Mouse (Mus musculus) liver, embryonic 13.5 days (tissue): Measurements from ENCODE around the gene Kiss1. TPM values are rescaled to one million over a fixed set of nuclear protein-coding genes. Genes with fewer than 3 reads are reported as not detected.
A peak's percentile ranks its signal among the peaks of the same experiment; 100 is the strongest.

Experiments used
- ATAC-seq: fragments of 200-750 bp; cut with Nextera tagmentation; 2 replicates; pipeline ENCODE4 v1.8.0; 2017; ENCODE audit warnings: low read depth, mild to moderate bottlenecking, moderate number of reproducible peaks, moderate library complexity
- DNase-seq: peaks from one replicate; pipeline ENCODE4 v3.0.0; 2022
- H3K27ac ChIP-seq: fragments of 300-500 bp; sonication (generic); 2 replicates; pipeline ENCODE4 v1.5.1; 2015; ENCODE audit warnings: moderate library complexity, mild to moderate bottlenecking, inconsistent platforms
- H3K27me3 ChIP-seq: fragments of 300-500 bp; sonication (generic); 2 replicates; pipeline ENCODE4 v1.6.1; 2015; ENCODE audit warnings: mild to moderate bottlenecking, inconsistent platforms
- H3K36me3 ChIP-seq: fragments of 300-500 bp; sonication (generic); 2 replicates; pipeline ENCODE4 v1.6.1; 2015; ENCODE audit warnings: mild to moderate bottlenecking, inconsistent platforms
- H3K4me1 ChIP-seq: fragments of 300-500 bp; sonication (generic); replicated peaks from 2 replicates; pipeline ENCODE4 v1.6.1; 2015; ENCODE audit warnings: inconsistent platforms
- H3K4me2 ChIP-seq: fragments of 300-500 bp; sonication (generic); 2 replicates; pipeline ENCODE4 v1.6.1; 2015; ENCODE audit warnings: inconsistent platforms, mild to moderate bottlenecking, moderate library complexity
- H3K4me3 ChIP-seq: fragments of 300-500 bp; sonication (generic); replicated peaks from 2 replicates; pipeline ENCODE4 v1.5.1; 2015; ENCODE audit warnings: mild to moderate bottlenecking, inconsistent platforms
- H3K9ac ChIP-seq: fragments of 300-500 bp; sonication (generic); 2 replicates; pipeline ENCODE4 v1.6.1; 2015; ENCODE audit warnings: mild to moderate bottlenecking, inconsistent platforms
- H3K9me3 ChIP-seq: fragments of 300-500 bp; sonication (generic); replicated peaks from 2 replicates; pipeline ENCODE4 v1.6.1; 2016; ENCODE audit warnings: inconsistent platforms
- WGBS: fragments of 180-500 bp; shearing (Covaris S2); methylation state at CpG from one replicate; pipeline ENCODE4 v1.1.7; 2015; ENCODE audit not compliant: insufficient replicate concordance; 5-methylcytosine and 5-hydroxymethylcytosine counted together
- polyA plus RNA-seq: library from polyadenylated mRNA; unstranded; fragments of >200 nt; fragmentation: Nextera tagmentation; extraction: Ambion mirVana; gene quantifications from 2 replicates; pipeline ENCODE4 v1.2.1, GENCODE M21; 2015

Gene Kiss1
- polyA plus RNA-seq, 1 experiment from 2014 or later = not detected

DNA sequence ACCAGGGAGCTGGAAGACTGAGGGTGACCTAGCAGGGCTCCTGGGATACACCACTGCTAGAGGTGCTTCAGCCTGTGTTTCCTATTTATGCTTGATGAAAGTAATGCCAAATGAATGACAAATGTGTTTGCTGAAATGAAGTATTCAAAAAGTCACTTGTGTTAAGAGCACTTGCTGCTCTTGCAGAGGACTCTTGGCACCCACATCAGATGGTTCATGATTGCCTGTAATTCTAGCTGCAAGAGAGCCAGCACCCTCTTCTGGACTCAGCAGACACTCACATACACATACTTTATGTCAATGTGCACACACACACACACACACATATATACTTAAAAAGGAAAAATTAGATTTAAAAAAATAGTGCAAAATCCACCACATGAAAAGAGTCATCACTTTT, 29.1 kb upstream of the Kiss1 start:
- Histone ChIP-seq H3K9me3 (no peaks in the 10 kb centered on the region), H3K4me1 (no peaks in the 10 kb centered on the region), H3K9ac (no peak overlapping the region), H3K4me2 (no peak overlapping the region), H3K27me3 (no peaks in the 10 kb centered on the region), H3K27ac (no peak overlapping the region), H3K4me3 (no peak overlapping the region), H3K36me3 (no peaks in the 10 kb centered on the region)
- DNase-seq = no peak
- ATAC-seq = no peak

DNA sequence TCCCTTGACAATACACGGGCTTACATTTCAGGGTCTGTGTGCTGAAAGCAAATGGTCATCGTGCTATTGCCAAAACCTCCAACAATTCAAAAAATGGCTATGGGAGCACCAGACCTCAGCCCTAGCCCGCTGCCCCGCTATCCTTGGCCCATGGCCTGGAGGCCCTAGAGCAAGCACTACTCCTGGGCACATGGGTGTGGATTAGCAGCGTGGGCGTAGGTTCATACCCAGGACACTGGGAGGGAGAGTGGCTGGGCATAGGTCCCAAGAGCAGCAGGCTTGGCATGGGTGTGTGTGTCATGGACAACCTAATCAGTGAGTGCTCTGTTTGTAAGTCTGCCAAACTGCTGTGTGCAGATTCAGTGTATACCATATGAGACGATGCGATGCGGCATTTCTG, 25.3 kb upstream of the Kiss1 start:
- H3K27ac ChIP-seq = no peak overlapping the region
- H3K4me1 ChIP-seq = no peaks in the 10 kb centered on the region
- no peaks in the 10 kb centered on the region for H3K9me3 ChIP-seq
- 0 out of 2 replicates have a peak, but pooled peaks cover 2% of the 10 kb centered on the region for H3K36me3 ChIP-seq
- no peak overlapping the region for H3K4me3 ChIP-seq
- 84% methylated on average over 9 of the region's 9 CpGs for WGBS
- no peak overlapping the region for H3K4me2 ChIP-seq
- ATAC-seq (no peak), DNase-seq (no peak)
- no peak overlapping the region for H3K9ac ChIP-seq
- H3K27me3 ChIP-seq = peaks cover 20% of the 10 kb centered on the region; the same call in 1 of the 2 replicates

DNA sequence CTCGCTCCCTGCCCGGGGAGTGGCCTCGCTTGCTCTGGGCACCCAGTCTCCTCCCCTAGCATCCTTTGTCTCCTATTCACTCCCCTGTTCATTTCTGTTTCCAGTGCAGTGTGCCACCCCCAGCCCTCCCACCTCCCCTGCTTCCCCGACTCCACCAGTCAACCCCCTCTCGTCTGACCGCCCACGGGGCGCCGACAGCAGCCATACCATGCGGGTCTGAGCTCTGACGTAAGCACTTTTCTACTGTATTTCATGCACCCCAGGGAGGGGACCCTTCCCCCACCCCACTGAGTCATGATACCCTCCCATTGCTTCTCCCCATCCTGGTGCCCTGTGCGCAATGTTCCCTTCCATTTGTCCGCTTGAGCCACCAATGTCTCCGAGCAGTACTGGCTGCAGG, 22.9 kb upstream of the Kiss1 start:
- Histone ChIP-seq H3K4me2 (no peak overlapping the region), H3K27ac (no peak overlapping the region), H3K4me1 (no peaks in the 10 kb centered on the region), H3K36me3 (0 out of 2 replicates have a peak, but pooled peaks cover 2% of the 10 kb centered on the region), H3K9me3 (no peaks in the 10 kb centered on the region), H3K27me3 (peaks cover 24% of the 10 kb centered on the region; the same call in 1 of the 2 replicates), H3K9ac (no peak overlapping the region), H3K4me3 (no peak overlapping the region)
- DNase-seq (no peak), ATAC-seq (no peak)
- 51% methylated on average over 14 of the region's 14 CpGs for WGBS

DNA sequence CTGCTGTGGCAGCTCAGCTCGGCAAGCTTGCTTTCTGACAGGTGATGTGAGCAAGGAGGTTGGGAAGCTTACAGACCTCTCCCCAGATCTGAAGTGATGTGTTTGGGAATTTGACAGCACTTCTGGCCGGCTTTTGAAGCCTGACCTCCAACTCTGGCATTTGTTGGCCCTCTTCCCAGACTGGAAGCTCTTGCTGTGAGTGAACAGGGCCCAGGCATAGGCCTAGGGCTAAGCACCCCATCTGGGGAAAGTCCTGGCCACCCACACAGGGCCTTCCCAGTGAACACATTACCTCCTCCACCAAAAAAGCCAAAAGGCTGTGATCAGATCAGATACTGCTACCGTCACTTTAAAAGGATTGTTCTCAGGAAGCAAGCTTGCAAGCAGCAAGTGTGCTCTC, 19.1 kb upstream of the Kiss1 start:
- WGBS = 38% methylated on average over 3 of the region's 3 CpGs
- no peak overlapping the region for H3K27ac ChIP-seq
- no peak overlapping the region for H3K4me3 ChIP-seq
- DNase-seq (no peak), ATAC-seq (peak; percentile 59; the same call in 1 of the 2 replicates)
- no peak overlapping the region for H3K9ac ChIP-seq
- H3K4me1 ChIP-seq = no peaks in the 10 kb centered on the region; the same call in 1 of the 2 replicates
- H3K9me3 ChIP-seq = no peaks in the 10 kb centered on the region
- H3K4me2 ChIP-seq = no peak overlapping the region
- peaks cover 24% of the 10 kb centered on the region; the same call in 1 of the 2 replicates for H3K27me3 ChIP-seq
- 0 out of 2 replicates have a peak, but pooled peaks cover 2% of the 10 kb centered on the region for H3K36me3 ChIP-seq

DNA sequence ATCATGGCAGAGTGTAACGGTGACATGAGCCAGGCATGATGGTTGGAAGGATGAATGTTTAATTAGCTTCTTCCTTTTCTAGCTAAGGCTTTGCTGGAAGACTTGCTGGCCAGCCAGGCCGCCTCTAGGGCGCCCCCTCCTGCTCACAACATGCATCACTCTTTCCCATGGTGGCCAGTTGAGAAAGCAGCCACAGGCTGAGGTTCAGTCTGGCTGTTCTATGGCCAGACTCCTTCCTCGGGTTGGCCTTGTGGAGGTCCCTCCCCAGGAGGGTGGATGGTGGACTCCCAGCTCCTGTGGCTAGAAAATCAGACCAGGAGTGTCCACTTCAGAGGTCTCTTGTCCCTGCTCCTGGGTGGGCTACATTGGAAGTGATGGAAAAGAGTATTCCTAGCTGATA, 14.8 kb upstream of the Kiss1 start:
- ATAC-seq (no peak), DNase-seq (peak; percentile 38)
- Histone ChIP-seq H3K36me3 (no peaks in the 10 kb centered on the region), H3K9me3 (no peaks in the 10 kb centered on the region), H3K4me1 (peaks cover 8% of the 10 kb centered on the region; the same call in 1 of the 2 replicates), H3K27me3 (0 out of 2 replicates have a peak, but pooled peaks cover 4% of the 10 kb centered on the region), H3K4me3 (no peak overlapping the region), H3K27ac (no peak overlapping the region), H3K4me2 (no peak overlapping the region), H3K9ac (no peak overlapping the region)
- 7% methylated on average over 4 of the region's 4 CpGs for WGBS

DNA sequence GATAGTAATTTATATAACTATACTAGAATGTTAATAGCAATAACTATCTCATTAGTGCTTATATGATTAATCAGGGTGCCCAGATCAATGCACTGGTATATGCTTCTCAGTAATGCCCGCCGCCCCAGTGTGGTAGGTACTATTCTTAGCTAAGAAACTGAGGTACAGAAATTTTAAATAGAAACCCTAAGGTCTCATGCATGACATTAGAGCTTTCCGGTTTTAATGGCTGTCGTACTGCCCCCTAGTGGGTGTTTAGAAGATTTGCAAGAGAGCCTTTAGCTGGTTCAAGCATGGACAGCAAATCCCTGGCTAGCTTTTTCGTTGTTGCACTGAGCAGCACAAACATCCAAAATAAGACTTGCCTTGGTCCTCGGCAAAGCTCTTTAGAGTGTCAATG, 14.4 kb upstream of the Kiss1 start:
- Histone ChIP-seq H3K27ac (no peak overlapping the region), H3K9ac (no peak overlapping the region), H3K4me2 (no peak overlapping the region), H3K4me3 (no peak overlapping the region), H3K27me3 (0 out of 2 replicates have a peak, but pooled peaks cover 3% of the 10 kb centered on the region), H3K36me3 (no peaks in the 10 kb centered on the region), H3K4me1 (peaks cover 11% of the 10 kb centered on the region; the same call in 1 of the 2 replicates), H3K9me3 (no peaks in the 10 kb centered on the region)
- WGBS = 15% methylated on average over 6 of the region's 6 CpGs
- ATAC-seq (no peak), DNase-seq (peak; percentile 22)

DNA sequence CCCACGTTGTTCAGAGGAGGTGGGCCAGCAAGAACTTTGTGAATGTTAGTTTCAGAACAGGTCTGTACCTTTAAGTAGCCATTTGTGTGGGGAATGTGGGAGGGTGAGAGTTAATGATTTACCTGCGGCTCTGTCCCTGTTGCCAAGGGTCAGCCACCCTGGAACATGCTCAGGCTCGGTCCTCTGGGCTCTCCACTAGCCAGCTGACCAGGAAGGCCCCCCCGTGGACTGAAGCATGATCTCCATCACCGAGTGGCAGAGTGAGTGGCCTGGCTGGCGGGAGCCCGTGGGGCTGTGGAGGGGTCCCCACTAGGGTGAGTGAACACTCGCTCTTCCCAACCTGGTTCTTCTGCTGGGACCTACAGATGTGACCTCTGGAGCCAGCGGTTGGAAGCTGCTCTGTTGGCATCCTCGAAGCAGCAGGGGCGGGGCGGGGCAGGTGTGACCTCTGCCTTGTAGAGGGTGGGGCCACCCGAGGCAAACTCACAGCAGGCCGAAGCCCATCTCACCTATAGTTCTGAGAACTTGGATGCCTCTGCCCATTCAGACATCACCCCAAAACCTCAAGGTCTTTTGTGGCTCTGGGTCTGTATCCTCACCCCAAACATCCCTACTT, 11.9 kb upstream of the Kiss1 start, which contains the start of gene Golt1a:
TSS of gene Golt1a (plus strand) at position 149 of the 616 bp plus-strand sequence.
- no peaks in the 10 kb centered on the region for H3K36me3 ChIP-seq
- no peaks in the 10 kb centered on the region for H3K9me3 ChIP-seq
- peak within 1 kb of the TSS; percentile 63 for H3K27ac ChIP-seq
- WGBS = 58% methylated on average over 14 of the region's 14 CpGs
- H3K9ac ChIP-seq = no peak within 1 kb of the TSS
- peak; percentile 72 for ATAC-seq
- peak within 1 kb of the TSS; percentile 44 for H3K4me2 ChIP-seq
- DNase-seq = no peak
- H3K4me3 ChIP-seq = peak within 1 kb of the TSS; percentile 7
- H3K4me1 ChIP-seq = peaks cover 11% of the 10 kb centered on the region; the same call in 1 of the 2 replicates
- no peaks in the 10 kb centered on the region for H3K27me3 ChIP-seq

DNA sequence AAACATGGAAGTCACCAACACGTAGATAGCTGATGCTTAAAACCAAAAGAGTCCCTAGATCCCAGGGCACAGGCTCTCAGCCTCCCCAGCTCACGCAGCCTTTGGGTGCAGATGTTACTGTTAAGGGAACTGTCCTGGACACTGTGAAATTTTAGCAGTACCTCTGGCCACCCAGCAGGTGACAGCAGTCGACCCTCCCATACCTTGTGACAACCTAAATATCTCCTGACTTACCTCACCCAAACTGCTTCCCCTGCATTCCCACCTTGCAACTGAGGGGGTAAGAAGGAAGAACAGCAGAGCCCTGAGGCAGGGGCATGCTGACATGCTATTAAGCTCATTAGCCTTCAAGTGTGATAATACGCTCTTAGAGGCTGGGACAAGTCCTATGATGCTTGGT, 10.4 kb upstream of the Kiss1 start:
- no peaks in the 10 kb centered on the region for H3K9me3 ChIP-seq
- H3K27me3 ChIP-seq = no peaks in the 10 kb centered on the region
- no peak for DNase-seq
- no peak for ATAC-seq
- H3K9ac ChIP-seq = no peak overlapping the region
- H3K4me1 ChIP-seq = peaks cover 11% of the 10 kb centered on the region; the same call in 1 of the 2 replicates
- H3K4me2 ChIP-seq = no peak overlapping the region
- H3K4me3 ChIP-seq = no peak overlapping the region
- no peak overlapping the region for H3K27ac ChIP-seq
- no peaks in the 10 kb centered on the region for H3K36me3 ChIP-seq
- 41% methylated on average over 4 of the region's 4 CpGs for WGBS

DNA sequence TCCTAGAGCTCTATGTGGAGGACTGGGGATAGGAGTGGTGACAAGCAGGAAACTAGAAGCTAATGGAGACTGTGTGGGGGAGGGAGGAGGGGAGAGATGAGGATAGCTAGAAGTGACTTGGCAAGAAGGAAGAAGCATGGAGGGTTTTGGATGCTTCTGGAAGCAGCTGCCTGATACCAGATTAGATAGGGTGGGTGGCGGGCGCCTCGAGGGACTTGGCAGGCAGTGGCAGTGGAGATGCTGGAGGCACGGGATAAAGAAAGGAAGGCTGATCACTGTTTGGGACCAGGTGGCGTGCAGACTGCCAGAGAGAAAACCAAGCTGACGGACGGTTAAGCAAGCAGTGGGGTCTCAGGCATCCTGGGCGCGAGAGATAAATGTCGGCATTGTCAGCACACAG, 9.7 kb upstream of the Kiss1 start:
- Histone ChIP-seq H3K4me3 (no peak overlapping the region), H3K36me3 (no peaks in the 10 kb centered on the region), H3K27me3 (no peaks in the 10 kb centered on the region), H3K27ac (no peak overlapping the region), H3K9ac (no peak overlapping the region), H3K4me2 (no peak overlapping the region), H3K4me1 (peaks cover 11% of the 10 kb centered on the region; the same call in 1 of the 2 replicates), H3K9me3 (no peaks in the 10 kb centered on the region)
- ATAC-seq (no peak), DNase-seq (no peak)
- WGBS = 8% methylated on average over 10 of the region's 10 CpGs

DNA sequence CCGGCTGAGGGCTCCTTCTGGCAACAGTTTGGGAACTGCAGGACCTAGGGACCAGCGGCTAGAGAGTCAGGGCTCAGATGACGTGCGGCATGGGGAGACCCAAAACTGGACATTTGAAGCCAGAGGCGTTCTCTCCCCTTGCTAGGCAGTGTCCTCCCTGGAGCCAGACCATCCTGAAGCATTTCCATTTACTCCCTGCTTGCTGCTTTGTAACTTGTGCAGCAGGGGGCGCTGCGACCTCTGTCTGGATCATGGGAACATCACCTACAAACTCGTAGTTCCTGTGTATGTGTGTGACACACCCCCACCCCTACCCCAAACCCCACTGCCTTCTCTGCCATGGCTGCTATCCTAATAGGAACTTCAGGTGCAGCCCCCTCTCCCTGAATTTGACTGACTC, 7.3 kb upstream of the Kiss1 start:
- Histone ChIP-seq H3K27ac (no peak overlapping the region), H3K9ac (no peak overlapping the region), H3K4me1 (peaks cover 11% of the 10 kb centered on the region; the same call in 1 of the 2 replicates), H3K4me3 (no peak overlapping the region), H3K27me3 (no peaks in the 10 kb centered on the region), H3K36me3 (no peaks in the 10 kb centered on the region), H3K4me2 (no peak overlapping the region), H3K9me3 (no peaks in the 10 kb centered on the region; the same call in 1 of the 2 replicates)
- DNase-seq (no peak), ATAC-seq (no peak)
- WGBS = 29% methylated on average over 8 of the region's 8 CpGs

DNA sequence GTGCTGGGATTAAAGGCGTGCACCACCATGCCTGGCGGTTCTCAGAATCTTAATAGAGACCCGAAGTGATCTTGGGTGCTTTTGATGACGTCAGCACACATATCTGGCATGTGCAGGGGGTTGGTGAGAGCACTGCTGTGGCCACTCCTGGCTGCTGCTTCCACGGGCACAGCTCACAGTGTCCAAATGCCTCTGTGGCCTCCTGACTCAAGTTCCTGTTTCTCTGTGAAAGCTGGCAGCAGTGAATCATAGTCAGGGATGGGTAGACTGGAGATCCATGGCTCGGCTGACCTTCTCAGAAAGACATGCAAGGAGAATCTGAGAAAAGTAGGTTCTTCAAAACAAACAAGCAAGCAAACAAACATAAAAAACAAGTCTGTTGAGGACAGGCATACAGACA, 5.9 kb upstream of the Kiss1 start:
- no peak for DNase-seq
- ATAC-seq = no peak

DNA sequence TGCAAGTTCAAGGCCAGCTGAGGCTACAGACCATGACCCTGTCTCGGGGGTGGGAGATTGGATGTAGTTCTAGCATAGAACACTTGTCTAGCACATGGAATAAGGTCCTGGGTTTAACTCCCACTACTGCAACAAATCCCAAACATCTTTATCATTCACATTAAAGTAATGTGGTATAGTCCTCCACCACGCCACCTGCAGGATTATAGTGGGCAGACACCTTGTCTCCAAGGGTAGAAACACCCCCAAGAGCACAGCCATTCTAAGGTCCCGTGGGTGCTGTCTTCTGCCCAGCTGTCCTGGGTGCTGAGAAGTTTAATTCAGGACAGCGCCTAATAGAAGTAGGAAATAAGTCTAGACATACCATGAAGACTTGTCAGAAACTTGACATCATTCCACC, 5.1 kb upstream of the Kiss1 start:
- no peaks in the 10 kb centered on the region; the same call in 1 of the 2 replicates for H3K9me3 ChIP-seq
- H3K4me1 ChIP-seq = 0 out of 2 replicates have a peak, but pooled peaks cover 3% of the 10 kb centered on the region
- no peak overlapping the region for H3K4me3 ChIP-seq
- DNase-seq (no peak), ATAC-seq (no peak)
- no peaks in the 10 kb centered on the region for H3K27me3 ChIP-seq
- H3K4me2 ChIP-seq = no peak overlapping the region
- 65% methylated on average over 4 of the region's 4 CpGs for WGBS
- no peak overlapping the region for H3K27ac ChIP-seq
- no peaks in the 10 kb centered on the region for H3K36me3 ChIP-seq
- H3K9ac ChIP-seq = no peak overlapping the region

More for the DNA sequence above, 5.9 kb upstream of the Kiss1 start:
- Histone ChIP-seq H3K4me1 (peaks cover 8% of the 10 kb centered on the region; the same call in 1 of the 2 replicates), H3K4me3 (no peak overlapping the region), H3K27me3 (no peaks in the 10 kb centered on the region), H3K36me3 (no peaks in the 10 kb centered on the region), H3K4me2 (no peak overlapping the region), H3K27ac (no peak overlapping the region), H3K9me3 (no peaks in the 10 kb centered on the region; the same call in 1 of the 2 replicates), H3K9ac (no peak overlapping the region)
- WGBS = 53% methylated on average over 6 of the region's 6 CpGs
